Mouse (Mus musculus) cerebral cortex, adult 2 months (tissue): ENCODE data around the gene Gprin2.

ENCODE experiments used
- WGBS: fragments of 180-500 bp; shearing (Covaris S2); methylation state at CpG from one replicate; pipeline ENCODE4 v1.1.7; 2018; 5-methylcytosine and 5-hydroxymethylcytosine counted together

Gene Gprin2

DNA sequence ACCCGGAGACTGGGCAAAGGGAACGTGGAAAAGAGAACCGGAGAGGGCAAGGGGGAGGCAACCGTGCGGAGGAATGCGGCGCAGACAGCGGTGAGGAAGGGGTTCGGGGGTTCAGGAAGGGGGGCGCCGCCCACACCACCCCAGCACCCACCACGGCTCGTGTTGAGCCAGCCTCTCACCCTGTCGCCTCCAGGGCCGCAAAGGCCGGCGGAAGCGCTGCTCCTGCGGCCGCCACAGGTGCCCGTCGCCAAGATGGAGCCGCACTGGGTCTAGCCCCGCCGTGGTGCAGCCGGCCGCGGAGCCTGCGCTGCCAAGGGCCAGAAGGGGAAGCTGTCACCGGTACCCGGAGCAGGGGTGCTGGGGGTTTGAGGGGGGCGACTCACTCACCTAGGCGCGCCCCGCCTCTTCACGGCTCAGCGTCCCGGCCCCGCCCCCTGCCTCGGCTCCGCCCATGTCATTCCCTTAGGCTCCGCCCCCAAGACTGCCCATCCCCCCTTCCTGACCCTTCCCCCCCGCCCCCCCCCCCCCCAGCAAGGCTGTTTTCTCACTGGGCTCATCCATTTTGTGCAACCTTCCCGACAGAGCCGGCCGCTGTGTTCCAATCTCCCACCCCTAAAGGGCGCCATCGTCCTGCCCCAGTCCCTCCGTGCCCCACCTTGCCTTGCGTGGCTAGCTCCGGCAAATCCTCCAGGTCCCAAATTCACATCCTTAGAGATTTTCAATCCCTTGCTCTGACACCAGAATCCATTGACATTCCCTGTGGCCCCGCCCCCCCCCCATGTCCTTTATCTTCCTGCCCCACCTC lies at the start of gene Gprin2:
Gprin2 (minus strand) TSS at position 423 of the 805 bp plus-strand sequence.
- WGBS: 5% methylated on average over 49 of the region's 52 CpGs

DNA sequence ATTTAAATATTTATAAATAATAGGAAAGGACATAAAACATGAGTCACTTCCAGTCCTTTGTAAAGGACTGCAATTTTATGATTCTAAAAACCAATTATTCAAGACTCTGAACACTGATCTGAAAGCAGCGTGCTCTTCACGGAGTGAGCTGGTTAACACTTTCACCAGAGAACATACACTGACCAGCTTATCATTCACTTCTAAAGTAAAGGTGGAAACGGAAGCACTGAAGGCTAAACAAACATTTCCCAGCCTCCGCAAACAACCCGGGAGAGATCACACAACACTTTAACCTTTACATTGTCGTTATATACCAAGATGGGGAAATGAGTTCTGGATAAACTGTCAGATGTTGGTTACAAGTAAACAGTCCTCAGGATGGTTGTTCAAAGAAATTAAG lies 39.2 kb upstream of the Gprin2 start:
- WGBS: 92% methylated on average over 6 of the region's 6 CpGs

DNA sequence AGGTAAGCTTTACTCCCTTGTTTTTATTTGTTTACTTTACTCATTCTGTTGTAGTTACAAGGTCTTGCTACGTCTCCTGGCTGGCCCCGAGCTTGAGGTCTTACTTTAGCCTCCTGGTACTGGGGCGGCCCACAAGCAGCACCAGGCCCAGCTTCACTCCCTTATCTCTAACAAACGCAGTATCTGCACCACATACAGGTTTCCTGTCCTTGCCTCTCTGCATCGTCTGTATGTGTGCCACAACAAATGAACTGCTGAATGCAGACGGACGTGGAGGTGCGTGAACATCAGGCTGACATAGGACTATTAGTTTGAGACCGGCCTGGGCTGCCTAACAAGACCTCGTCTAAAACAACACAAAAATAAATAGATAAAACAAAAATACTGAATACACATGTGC lies 38.8 kb upstream of the Gprin2 start:
- WGBS: 87% methylated on average over 10 of the region's 10 CpGs

DNA sequence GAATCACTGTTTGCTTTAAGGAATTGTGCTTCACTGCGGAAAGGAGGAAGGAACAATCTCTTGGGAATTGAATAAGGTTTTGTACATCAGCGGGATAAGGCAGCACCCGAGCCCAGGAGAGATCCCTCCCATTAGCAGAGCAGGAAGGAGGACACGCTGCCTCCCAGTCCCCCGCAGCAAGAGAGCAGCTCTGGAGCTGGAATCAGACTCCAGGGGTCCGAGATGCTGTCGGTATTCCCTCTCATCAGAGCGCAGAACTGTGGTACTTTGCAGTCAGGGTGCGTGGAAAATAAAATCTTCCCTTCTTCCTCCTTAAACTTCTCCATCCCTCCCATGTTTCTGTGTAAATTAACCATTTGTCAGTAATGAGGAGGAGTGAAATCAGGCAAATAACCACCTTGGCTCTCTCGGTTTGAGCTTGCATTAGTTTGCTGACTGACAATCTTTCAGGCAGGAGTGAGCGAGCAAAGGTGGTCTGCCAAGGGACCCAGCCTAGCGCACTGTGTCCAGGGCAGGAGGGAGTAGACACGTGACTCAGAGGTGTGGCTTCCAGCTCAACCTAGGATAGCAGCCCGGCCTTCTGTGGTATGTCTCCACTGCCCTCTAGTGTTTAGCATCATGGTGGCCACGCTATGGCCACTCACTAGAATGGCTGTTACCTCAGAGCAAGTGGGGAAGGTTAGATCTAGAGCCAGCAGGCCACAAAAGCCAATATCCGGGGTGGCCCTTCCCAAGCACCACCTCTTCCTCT lies 33.4 kb upstream of the Gprin2 start:
- WGBS: 28% methylated on average over 16 of the region's 16 CpGs

DNA sequence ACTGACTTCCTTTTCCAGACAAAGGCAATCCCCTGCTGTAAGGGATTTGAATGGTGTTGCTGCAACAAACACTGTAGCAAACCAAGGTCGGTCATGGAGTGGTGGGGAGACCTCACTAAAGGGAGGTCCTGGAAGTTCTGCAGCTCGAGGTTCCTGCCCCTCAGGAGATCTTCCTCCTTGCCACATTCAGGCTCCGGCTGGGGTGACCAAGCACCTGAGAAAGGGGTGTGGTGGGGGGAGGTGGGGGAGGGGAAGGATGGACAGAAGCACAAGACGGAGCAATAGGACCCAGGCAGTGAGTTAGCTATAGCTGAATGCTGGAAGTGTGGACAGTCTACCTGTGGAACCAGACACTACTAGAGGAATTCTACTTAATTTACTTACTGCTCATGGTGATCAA lies 32.4 kb upstream of the Gprin2 start:
- 85% methylated on average over 4 of the region's 4 CpGs for WGBS

DNA sequence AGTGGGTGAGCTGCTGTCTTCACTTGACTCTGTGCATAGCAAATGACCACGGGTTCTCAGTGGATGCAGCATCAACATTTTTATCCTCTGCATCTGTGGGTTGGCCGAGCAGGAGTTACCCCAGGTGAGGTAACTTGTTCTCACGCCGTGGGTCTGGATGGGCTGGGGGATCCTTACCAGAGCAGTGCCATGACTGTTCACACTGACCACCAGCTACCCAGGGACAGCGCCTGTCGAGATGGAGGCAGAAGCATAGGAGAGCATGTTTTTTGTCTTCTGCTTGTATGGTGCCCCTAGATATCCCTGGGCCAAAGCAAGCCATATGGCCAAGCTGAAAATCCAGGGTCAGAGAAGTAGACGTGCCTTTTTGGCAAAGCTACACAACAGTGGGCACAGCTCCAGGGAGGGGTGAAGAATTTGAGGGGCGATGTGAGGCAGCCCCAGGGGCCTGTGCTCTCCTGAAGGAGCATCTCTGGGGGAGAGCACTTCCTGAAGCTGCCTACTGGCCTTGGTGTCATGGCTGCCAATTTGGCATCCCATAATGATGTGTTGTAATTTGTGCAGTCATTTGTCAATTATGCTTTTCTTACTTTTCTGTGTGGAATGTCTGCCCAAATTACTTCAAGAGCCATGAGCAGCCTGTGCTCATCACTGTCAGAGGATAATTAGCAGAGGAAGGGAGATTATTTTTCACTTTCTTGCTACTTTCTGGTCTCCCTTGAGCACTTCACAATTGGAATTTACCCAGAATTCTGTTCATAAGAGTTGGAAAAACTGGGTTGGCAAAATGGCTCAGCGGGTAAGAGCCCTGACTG lies 31.6 kb upstream of the Gprin2 start:
- WGBS: 90% methylated on average over 9 of the region's 9 CpGs

DNA sequence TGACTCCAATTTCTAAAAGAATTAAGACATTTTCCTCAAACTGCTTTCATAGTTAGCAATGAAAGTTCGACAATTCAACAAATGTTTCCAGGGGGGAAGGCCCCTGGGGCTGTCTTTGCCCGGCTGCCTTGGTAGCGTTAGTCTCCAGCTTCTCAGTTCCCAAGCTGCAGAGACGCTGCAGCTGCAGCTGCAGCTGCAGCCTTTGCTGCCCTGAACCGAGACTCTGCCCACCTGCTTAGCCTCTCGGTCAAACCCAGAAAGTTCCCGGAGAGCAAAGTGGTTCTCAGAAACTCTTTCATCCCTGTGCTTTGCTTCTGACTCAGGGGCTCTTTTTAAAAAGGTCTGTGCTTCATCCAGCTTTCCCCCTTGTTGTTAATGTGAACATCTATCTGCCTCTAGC lies 30.9 kb upstream of the Gprin2 start:
- 79% methylated on average over 7 of the region's 7 CpGs for WGBS

DNA sequence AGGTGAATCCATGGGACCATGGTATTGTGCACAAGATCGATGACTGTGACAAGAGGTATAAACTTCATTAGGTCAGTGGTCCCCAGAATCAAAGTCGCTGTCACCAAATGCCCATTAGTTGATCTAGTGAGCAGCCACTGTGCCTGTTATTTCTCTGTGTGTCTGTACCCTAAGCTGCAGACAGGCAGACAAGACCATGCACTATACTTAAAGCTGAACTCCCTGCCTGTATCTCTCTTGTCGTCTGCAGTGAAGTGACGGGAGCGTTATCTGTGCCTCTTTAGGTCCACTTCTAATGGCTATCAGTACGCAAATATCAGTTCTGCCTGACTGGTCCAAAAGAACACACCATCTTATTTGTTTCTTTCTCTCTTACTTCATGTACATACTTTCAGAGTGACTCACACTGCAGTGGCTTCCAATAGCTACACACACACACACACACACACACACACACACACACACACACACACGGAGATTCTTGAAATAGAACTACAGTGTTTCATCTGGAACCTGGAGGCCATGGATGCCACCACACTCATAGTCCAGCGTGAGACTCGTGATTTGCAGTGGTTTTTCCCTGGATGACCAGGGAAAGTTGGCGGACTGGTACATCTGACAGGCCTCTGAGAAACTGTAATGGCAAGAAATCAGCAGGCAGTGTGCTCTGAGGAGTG lies 27.5 kb upstream of the Gprin2 start:
- WGBS: 89% methylated on average over 10 of the region's 10 CpGs

DNA sequence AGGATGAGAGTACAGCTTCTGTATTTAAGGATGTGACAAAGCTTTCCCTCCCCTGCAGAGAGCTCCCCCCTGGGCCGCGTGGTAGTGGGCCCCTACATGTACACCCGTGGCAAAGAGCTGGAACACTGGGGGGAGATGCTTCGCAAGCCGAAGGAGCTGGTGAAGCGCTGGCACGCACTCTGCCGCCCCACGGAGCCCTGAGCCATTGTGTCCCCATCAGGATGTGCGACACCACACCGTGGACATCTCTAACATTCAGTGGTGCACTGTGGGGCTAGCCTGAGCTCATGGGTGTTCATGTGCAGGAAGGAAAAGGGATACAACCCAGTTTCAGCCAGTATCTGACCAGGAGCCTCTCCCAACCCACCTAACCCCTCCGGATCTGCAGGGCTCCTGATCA lies 26.5 kb upstream of the Gprin2 start:
- WGBS: 85% methylated on average over 12 of the region's 12 CpGs

DNA sequence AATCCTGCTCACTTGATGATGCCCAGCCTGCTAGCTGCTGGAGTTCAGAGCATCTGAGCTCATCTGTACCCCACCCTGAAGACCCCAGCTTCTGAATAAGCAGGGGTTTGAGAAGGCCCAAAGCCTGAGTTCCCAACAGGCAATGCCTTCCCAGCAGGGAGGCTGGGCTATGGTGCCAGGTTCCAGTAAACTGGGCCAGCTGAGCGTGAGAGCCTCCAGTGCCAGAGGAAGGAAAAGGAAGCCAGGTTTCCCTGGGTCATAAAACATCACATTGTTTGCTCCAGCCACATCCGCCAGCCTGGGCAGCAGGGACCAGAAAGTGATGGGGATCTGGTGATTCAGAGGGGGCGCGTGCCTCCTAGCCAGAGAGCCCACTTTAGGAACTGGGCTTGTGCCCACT lies 25.1 kb upstream of the Gprin2 start:
- WGBS: 67% methylated on average over 4 of the region's 4 CpGs

DNA sequence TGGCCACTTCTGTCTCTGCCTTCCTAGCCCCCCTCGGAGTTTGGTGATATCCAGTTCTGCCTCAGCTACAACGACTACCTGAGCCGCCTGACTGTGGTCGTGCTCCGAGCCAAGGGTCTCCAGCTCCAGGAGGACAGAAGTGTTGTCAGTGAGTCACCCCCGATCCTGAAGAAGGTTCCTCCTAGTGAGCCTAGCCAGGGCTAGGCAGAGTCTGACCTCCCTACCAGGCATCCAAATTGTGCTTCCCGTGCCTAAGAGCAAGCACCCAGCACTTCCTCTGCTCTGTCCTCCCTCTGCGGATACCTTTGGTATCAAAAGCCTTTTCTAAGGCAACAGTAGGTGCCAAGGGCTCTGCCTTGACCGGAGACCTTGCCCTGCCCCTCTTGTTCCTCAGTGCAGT lies 24.5 kb upstream of the Gprin2 start:
- 86% methylated on average over 9 of the region's 9 CpGs for WGBS

DNA sequence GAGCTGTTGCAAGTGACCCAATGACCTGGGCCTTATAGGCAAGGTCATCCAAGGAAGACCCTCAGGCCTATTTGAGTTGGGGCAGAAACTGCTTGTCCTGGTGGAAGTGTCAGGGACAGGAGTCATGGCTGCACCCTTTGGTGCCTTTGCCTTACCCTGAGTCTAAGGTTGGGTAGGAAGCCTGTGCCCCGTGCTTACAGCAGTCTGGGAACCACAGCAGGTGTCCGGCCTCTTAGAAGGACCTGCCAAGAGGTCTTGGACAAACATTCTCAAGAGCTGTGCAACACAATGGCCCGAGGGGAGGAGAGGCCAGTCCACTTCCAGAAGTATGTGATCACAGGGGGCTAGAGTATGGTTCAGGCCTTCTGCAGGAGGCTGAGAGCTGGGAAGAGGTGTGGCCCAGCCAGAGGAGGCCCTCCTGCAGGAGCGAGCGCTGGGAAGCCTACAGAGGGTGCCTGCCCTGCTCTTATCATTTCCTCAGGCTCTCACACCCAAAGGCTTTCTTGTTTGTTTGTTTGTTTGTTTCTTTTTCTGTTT lies 22.0 kb upstream of the Gprin2 start:
- 69% methylated on average over 5 of the region's 5 CpGs for WGBS

DNA sequence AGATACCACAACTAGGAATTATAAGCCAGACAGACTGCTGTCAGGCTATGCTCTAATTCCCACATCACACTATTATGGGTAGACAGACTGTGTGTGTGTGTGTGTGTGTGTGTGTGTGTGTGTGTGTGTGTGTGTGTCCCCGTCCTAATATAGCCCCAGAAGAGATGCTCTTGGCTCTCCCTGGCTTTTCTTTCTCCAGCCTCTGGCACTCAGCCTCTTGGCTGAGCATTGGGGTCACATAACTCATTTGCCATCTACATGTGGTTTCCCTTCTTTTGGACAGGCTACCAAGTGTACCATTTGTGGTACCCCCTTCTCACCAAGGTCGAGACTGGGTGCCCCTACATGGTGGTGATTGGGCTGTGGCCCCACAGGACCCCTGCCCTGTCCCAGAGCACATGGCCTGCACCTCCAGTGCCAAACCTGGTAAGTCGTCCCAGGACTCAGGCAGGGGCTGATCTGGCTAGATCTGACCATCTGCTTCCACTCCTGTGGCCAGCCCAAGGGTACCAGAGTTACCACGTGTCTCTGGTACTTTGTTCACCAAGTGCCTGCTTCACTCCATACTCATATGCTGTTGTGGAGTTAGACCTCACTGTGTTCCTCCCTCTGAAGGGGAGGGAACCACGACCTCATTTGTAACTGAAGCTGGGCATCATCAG lies 20.1 kb upstream of the Gprin2 start:
- 68% methylated on average over 5 of the region's 5 CpGs for WGBS

DNA sequence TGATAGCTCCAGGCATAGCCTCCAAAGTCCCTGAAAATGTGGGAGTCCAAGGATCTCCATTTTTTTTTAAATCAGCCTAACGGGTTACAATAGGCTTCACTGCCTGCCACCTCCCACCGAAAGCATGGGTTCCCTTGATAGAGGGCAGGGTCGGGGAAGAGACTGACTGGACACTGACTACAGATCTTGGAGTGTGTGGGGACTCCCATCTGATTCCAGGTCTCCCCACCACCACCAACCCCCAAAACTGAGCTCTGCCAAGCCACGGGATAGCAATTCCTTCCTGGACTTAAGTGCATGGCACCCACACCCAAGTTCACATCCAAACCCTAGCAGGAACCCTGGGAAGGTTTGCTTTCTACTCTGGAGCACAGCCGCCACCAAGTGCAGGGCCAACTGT lies 19.0 kb upstream of the Gprin2 start:
- WGBS: 68% methylated on average over 5 of the region's 5 CpGs

DNA sequence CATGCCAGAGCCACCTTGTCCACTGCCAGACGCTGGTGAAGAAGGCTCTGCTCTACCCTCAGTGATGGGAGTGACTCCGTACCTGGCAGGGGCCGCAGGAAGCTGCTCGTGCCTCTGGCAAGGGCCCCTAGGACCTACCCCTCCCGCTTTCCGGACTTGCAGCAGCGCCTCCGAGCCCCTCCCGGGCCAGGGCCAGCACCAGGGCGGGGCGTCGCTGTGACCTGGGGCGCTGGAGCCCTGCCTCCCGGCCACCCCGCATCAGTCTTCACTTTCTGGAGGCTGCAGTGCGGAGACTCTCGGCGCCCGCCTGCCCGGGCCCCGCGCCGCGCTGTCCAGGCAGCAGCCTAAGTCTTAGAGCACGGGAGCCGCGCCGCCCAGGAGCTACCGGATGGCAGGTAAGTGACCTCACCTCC lies 18.3 kb upstream of the Gprin2 start:
- 8% methylated on average over 29 of the region's 29 CpGs for WGBS

DNA sequence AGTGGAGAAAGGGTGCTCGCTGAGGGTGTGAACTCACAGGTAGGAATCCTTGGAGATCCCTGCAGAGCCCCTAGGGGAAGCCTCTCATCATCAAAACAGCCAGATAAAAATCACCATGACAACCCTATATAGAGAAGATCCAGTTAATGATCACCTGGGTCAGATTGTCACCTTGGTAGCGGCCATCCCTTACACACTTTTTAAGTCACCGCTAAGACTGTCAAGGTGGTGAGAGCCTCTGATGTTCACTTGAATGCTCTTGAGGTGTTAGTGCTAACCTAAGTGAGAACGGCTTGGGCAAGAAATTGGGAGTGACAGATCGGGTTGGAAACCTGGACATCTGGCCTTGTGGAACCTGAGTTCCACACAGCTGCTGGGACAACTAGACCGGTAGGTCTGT lies 17.8 kb upstream of the Gprin2 start, which contains the start of gene Syt15:
Syt15 (plus strand) TSS at position 301 of the 400 bp plus-strand sequence.
- 91% methylated on average over 6 of the region's 6 CpGs for WGBS

DNA sequence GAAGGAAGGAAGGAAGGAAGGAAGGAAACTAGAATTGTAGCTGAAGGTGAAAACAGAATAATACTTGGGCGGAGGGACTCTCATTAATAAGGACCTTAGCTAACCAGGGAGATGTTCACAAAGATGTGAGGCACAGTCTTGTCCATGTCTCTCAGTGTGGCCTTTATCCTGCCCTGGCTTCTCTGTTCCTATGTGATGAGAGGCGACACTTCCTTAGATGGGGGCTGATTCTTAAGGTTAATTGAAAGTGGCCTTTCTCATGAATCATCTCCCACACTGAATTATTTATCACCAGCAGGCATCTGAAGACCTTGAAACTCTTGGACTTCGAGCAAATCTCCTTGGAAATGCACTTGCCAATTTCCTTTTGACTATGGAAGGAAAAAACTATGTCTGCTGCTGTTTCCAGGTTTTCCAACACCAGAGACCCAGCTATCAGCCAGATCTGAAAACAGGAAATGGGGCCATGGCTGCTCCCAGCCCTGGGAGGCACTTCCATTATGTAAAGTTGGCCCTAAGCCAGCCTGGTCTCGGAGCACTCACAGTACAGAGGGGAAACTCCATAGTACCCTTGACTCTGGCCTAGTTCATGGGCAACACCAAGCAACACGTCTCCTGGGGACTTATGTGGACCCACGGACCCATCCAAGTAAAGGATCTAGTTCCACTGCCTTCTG lies 14.1 kb upstream of the Gprin2 start:
- WGBS: 60% methylated on average over 6 of the region's 6 CpGs

DNA sequence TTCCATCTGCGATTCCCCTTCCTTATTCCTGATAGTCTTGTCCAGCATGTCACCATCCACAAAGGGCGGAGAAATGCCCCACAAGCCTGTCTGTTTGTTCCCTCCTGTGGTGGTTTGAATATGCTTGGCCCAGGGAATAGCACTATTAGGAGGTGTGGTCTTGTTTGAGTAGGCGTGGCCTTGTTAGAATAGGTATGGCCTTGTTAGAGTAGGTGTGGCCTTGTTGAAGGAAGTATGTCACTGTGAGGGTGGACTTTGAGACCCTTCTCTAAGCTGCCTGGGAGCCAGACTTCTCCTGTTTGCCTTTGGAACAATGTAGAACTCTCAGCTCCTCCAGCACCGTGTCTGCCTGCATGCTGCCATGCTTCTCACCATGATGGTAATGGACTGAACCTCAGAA lies 8.5 kb upstream of the Gprin2 start:
- 98% methylated on average over 4 of the region's 4 CpGs for WGBS

DNA sequence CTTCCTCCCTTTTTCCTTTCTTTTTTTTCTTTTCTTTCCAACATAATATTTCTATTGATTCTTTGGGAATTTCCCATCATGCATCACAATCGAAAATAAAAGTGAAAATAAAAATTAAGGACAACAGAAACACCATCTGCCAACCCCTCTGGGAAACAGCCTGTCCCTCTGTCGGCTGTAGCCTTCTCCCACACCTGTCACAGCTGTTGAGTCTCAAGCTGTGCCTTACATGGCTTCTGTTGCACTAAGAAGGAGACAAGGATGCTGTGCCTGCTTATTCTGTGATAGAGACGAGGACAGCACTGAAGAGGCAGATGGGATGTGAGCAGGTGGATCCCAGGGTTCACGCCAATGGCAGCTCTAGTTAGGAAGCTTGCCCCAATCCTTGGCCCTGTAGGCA lies 7.6 kb upstream of the Gprin2 start:
- 62% methylated on average over 4 of the region's 4 CpGs for WGBS

DNA sequence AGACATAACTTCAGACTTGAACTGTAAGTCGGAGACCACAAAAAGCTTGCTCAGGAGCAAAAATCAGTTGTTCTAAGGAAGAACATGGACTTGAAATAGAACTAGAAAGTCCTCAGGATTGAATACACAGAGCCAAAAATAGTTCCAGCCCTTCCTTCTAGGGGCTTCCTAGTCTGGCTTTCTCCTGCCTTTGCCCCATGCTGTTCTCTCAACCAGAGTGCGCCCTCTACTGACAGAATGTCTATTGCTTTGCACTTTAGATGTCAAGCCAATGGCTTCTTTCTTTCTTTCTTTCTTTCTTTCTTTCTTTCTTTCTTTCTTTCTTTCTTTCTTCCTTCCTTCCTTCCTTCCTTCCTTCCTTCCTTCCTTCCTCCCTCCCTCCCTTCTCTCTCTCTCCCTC lies 7.2 kb upstream of the Gprin2 start:
- 46% methylated on average over 2 of the region's 2 CpGs for whole genome bisulfite sequencing
